Mouse (Mus musculus): Measurements from ENCODE around the gene Sema4c.

The Sema4c gene

GRCm38 (mm10) chr1:36558031-36558993 is at the start of gene Sema4c:
TSS of gene Sema4c (minus strand) at chr1:36558349.
- DNase-seq (ENCODE audit: low read depth, low spot score) = peak; percentile 81

GRCm38 (mm10) chr1:36606951-36607350 is 48.8 kb upstream of the Sema4c start:
- DNase-seq (ENCODE audit: low read depth, low spot score) = no peak

GRCm38 (mm10) chr1:36604254-36605156 is 46.4 kb upstream of the Sema4c start:
- no peak for DNase-seq (ENCODE audit: low read depth, low spot score)

GRCm38 (mm10) chr1:36603361-36603760 is 45.2 kb upstream of the Sema4c start:
- no peak for DNase-seq (ENCODE audit: low read depth, low spot score)

- no peak for DNase-seq (ENCODE audit: low read depth, low spot score)
These were observed 44.1 kb upstream of the Sema4c start for GRCm38 (mm10) chr1:36602271-36602670.

- DNase-seq (ENCODE audit: low read depth, low spot score) = no peak
These were observed 40.3 kb upstream of the Sema4c start for GRCm38 (mm10) chr1:36598411-36598810.

GRCm38 (mm10) chr1:36596114-36596513 is 38.0 kb upstream of the Sema4c start:
- DNase-seq (ENCODE audit: low read depth, low spot score) = no peak

GRCm38 (mm10) chr1:36595167-36595931 is 37.2 kb upstream of the Sema4c start:
- no peak for DNase-seq (ENCODE audit: low read depth, low spot score)

GRCm38 (mm10) chr1:36593099-36593498 is 35.0 kb upstream of the Sema4c start:
- DNase-seq (ENCODE audit: low read depth, low spot score) = no peak

- DNase-seq (ENCODE audit: low read depth, low spot score) = no peak
These were observed 33.3 kb upstream of the Sema4c start for GRCm38 (mm10) chr1:36591408-36591807.

- no peak for DNase-seq (ENCODE audit: low read depth, low spot score)
These were observed 32.5 kb upstream of the Sema4c start for GRCm38 (mm10) chr1:36590664-36591063.

- DNase-seq (ENCODE audit: low read depth, low spot score) = no peak
These were observed 31.3 kb upstream of the Sema4c start for GRCm38 (mm10) chr1:36589486-36589885.

GRCm38 (mm10) chr1:36588476-36589450 is 30.6 kb upstream of the Sema4c start:
- DNase-seq (ENCODE audit: low read depth, low spot score) = no peak

GRCm38 (mm10) chr1:36587860-36588259 is 29.7 kb upstream of the Sema4c start:
- DNase-seq (ENCODE audit: low read depth, low spot score) = no peak

GRCm38 (mm10) chr1:36586288-36586687 is 28.1 kb upstream of the Sema4c start:
- no peak for DNase-seq (ENCODE audit: low read depth, low spot score)

GRCm38 (mm10) chr1:36583408-36584116 is 25.4 kb upstream of the Sema4c start:
- no peak for DNase-seq (ENCODE audit: low read depth, low spot score)

GRCm38 (mm10) chr1:36582211-36582610 is 24.1 kb upstream of the Sema4c start:
- no peak for DNase-seq (ENCODE audit: low read depth, low spot score)

GRCm38 (mm10) chr1:36581260-36581659 is 23.1 kb upstream of the Sema4c start:
- DNase-seq (ENCODE audit: low read depth, low spot score) = no peak

- DNase-seq (ENCODE audit: low read depth, low spot score) = no peak
These were observed 22.4 kb upstream of the Sema4c start for GRCm38 (mm10) chr1:36580384-36581207.
